Mouse (Mus musculus) left cerebral cortex, postnatal 14 days (tissue): ENCODE data around the gene Ugt1a2. TPM values are rescaled to one million over a fixed set of nuclear protein-coding genes. Genes with fewer than 3 reads are reported as not detected.

Source experiments
- DNase-seq, 2 experiments: peaks; one replicate each; pipeline ENCODE4 v3.0.0; 2021 to 2022; ENCODE audit warnings: low spot score in 2 of 2, mixed read lengths in 1 of 2
- intact Hi-C: fragments of 180-260 bp; cut with DNase I; formaldehyde crosslinking; loops from one replicate; pipeline ENCODE4 v1.15.1; 2025
- total RNA-seq, 2 experiments: library from RNA; stranded (reverse); gene quantifications; 2 replicates each; pipeline ENCODE4 v1.2.3; 2021

Gene Ugt1a2
- total RNA-seq, 2 experiments from 2014 or later: not detected

- intact Hi-C loops: no loop called here
- DNase-seq: no peak
Observed at GRCm38 (mm10) chr1:88268070-88268469, 67.7 kb downstream of the Ugt1a2 start.

Other genes starting within 250 kb of the Ugt1a2 start
- 10 to 100 TPM; 18.5 to 23.5 TPM for gene Usp40, start 192.1 kb upstream of the Ugt1a2 start, total RNA-seq
- not detected for gene Ugt1a10, start 145.2 kb upstream of the Ugt1a2 start, total RNA-seq
- gene Ugt1a9, start 129.8 kb upstream of the Ugt1a2 start, total RNA-seq: not detected
- gene Ugt1a8, start 112.8 kb upstream of the Ugt1a2 start, total RNA-seq: not detected
- under 1 TPM; 0.44 to 0.49 TPM for gene Ugt1a7c, start 105.5 kb upstream of the Ugt1a2 start, total RNA-seq
- gene Ugt1a6b, start 97.3 kb upstream of the Ugt1a2 start, total RNA-seq: under 1 TPM; 0.20 to 0.23 TPM
- gene Ugt1a6a, start 65.8 kb upstream of the Ugt1a2 start, total RNA-seq: under 1 TPM in 1 of 2 experiments, not detected in 1; 0.40 TPM
- gene Ugt1a5, start 34.6 kb upstream of the Ugt1a2 start, total RNA-seq: under 1 TPM in 1 of 2 experiments, not detected in 1; 0.15 TPM
- gene Dnajb3, start 5.2 kb downstream of the Ugt1a2 start, total RNA-seq: 1 to 10 TPM; 2.7 to 3.7 TPM
- under 1 TPM in 1 of 2 experiments, not detected in 1; 0.15 TPM for gene Ugt1a1, start 11.4 kb downstream of the Ugt1a2 start, total RNA-seq
- gene Mroh2a, start 26.4 kb downstream of the Ugt1a2 start, total RNA-seq: under 1 TPM; 0.04 to 0.06 TPM
- gene Hjurp, start 77.0 kb downstream of the Ugt1a2 start, total RNA-seq: 10 to 100 TPM; 36.8 to 38.3 TPM
- under 1 TPM; 0.61 to 0.68 TPM for gene Trpm8, start 77.1 kb downstream of the Ugt1a2 start, total RNA-seq
- gene Spp2, start 206.4 kb downstream of the Ugt1a2 start, total RNA-seq: not detected